Mouse (Mus musculus): ENCODE data around the gene Necap1.
A peak's percentile ranks its signal among the peaks of the same experiment; 100 is the strongest.

The Necap1 gene

GRCm38 (mm10) chr6:122883603-122884002 lies 9.3 kb downstream of the Necap1 start:
- DNase-seq (ENCODE audit: low spot score), result no peak

- no peak for DNase-seq (ENCODE audit: low spot score)
Observed at GRCm38 (mm10) chr6:122889599-122889998, 15.3 kb downstream of the Necap1 start.

GRCm38 (mm10) chr6:122892442-122893049 lies 18.3 kb downstream of the Necap1 start:
- DNase-seq (ENCODE audit: low spot score), result peak; percentile 53

- no peak for DNase-seq (ENCODE audit: low spot score)
Observed at GRCm38 (mm10) chr6:122919922-122920321, 45.6 kb downstream of the Necap1 start.

- DNase-seq (ENCODE audit: low spot score), result no peak
Observed at GRCm38 (mm10) chr6:122921451-122921850, 47.2 kb downstream of the Necap1 start, which contains the start of gene Clec4a1. TSS of gene Clec4a1 (plus strand) at chr6:122921848.

- no peak for DNase-seq (ENCODE audit: low spot score)
Observed at GRCm38 (mm10) chr6:122934845-122935244, 60.6 kb downstream of the Necap1 start.

Data from ovary, postnatal 36 days (tissue).